Mouse (Mus musculus) left cerebral cortex, postnatal 14 days (tissue): ENCODE results near the gene Gsg1l. TPM values are rescaled to one million over a fixed set of nuclear protein-coding genes. Genes with fewer than 3 reads are reported as not detected.

ENCODE experiments used
- DNase-seq, 2 experiments: peaks; one replicate each; pipeline ENCODE4 v3.0.0; 2021 to 2022; ENCODE audit warnings: low spot score in 2 of 2, mixed read lengths in 1 of 2
- intact Hi-C: fragments of 180-260 bp; cut with DNase I; formaldehyde crosslinking; loops from one replicate; pipeline ENCODE4 v1.15.1; 2025
- total RNA-seq, 2 experiments: library from RNA; stranded (reverse); gene quantifications; 2 replicates each; pipeline ENCODE4 v1.2.3; 2021

Gsg1l gene
- total RNA-seq, 2 experiments from 2014 or later: 51.7 to 54.5 TPM

DNA sequence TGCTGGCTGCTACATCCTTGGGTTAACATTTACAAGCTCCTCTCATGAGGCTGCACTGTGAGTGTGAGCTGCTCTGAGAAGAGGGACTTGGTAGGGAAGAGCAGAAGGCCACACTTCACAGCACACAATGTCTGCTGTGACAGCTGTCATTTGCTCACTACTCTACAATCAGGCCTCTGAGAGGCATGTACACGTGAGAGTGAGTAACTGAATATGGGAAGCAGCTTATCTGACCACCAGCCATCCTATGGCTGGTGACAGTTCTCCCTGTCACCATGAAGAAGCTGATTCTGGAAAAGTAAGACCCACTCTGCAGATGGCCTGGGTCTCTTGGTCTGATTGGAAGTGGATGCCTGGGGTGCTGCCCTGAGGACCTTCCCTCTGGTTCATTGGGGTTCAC is 249.4 kb downstream of the Gsg1l start:
- intact Hi-C loops: no loop called here

DNA sequence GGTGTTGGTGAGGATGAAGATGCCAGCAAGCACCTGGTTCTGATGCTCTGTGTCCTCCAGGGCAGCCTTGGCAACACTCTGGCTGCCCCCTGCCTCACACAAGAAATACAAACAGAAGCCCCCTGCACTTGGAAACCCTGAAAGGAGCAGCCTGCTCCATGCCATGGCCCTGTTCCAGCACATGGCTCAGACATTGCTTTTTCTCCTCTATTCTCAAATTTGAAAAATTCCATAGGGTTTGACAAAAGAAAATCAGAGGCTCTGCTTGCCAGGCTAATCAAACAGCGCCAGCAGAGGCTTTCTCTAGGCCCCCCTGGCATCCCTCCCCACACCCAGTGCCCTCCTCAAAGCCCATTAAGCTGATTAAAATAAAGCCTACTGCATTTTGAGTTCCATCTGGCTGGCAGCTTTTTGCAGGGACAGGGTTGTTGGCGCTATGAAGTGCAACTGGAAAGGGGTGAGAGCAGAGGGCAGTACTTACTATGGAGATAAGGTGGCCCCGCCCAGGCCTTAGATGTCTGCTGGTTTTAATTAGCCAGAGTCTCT is 253.0 kb downstream of the Gsg1l start:
- intact Hi-C loops: no loop called here
- no peak for DNase-seq

More for the DNA sequence above, 249.4 kb downstream of the Gsg1l start:
- DNase-seq: no peak

DNA sequence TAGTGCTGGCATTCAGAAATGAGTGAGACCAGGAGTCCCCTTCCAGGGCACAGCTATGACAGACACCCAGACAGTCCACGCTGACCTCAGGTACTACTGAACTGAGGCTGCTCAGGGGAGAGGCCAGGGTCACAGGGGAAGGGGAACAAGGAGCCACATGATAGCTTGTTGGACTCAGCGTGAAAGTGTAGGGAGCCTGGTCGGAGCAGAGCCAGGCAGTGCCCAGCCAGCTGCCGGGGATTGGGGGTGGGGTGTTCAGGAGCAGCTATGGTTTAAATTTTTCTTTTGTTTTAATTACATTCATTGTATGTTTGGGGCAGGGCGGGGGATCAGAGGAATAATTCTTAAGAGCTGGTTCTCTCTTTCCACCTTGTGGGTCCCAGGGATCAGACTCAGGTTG is 253.7 kb downstream of the Gsg1l start:
- intact Hi-C loops: no loop called here
- no peak for DNase-seq

Other genes starting within 250 kb of the Gsg1l start
- gene Xpo6, start 118.1 kb upstream of the Gsg1l start, total RNA-seq: 100 to 1,000 TPM in 1 of 2 experiments, 10 to 100 TPM in 1; 97.8 to 106 TPM
- 10 to 100 TPM; 94.8 to 95.4 TPM for gene Sbk1, start 190.2 kb upstream of the Gsg1l start, total RNA-seq